Mouse (Mus musculus) megakaryocyte, embryonic 14.5 days (primary cell): ENCODE measurements around the gene Sgpl1. TPM values are rescaled to one million over a fixed set of nuclear protein-coding genes. Genes with fewer than 3 reads are reported as not detected.
A peak's percentile ranks its signal among the peaks of the same experiment; 100 is the strongest.

Experiments used
- H3K27me3 ChIP-seq: replicated peaks from 2 replicates; pipeline ENCODE3; 2012; ENCODE audit warnings: inconsistent platforms
- H3K36me3 ChIP-seq: replicated peaks from 2 replicates; pipeline ENCODE3; 2012; ENCODE audit warnings: low read length, inconsistent platforms, mixed read lengths
- H3K4me1 ChIP-seq: 2 replicates; pipeline ENCODE4 v1.6.1; 2012; ENCODE audit warnings: inconsistent platforms
- H3K4me3 ChIP-seq: replicated peaks from 2 replicates; pipeline ENCODE3; 2012; ENCODE audit warnings: moderate library complexity, mild to moderate bottlenecking, inconsistent platforms
- H3K9me3 ChIP-seq: 2 replicates; pipeline ENCODE4 v1.6.1; 2012; ENCODE audit warnings: inconsistent platforms
- FLI1 ChIP-seq: IDR thresholded peaks from 2 replicates; pipeline ENCODE4 v1.6.1; 2012; ENCODE audit warnings: low read length, inconsistent platforms, mixed read lengths
- GATA1 ChIP-seq: IDR thresholded peaks from 3 replicates; pipeline ENCODE4 v1.6.1; 2012; ENCODE audit warnings: mixed read lengths, low read length, inconsistent platforms, borderline replicate concordance
- polyA plus RNA-seq: library from polyadenylated mRNA; stranded (reverse); fragments of >175 nt; gene quantifications from 2 replicates; pipeline ENCODE4 v1.2.3, GENCODE M21; 2012; ENCODE audit warnings: low replicate concordance; ENCODE audit not compliant: insufficient read depth

The Sgpl1 gene
- polyA plus RNA-seq, 1 experiment = 3.6 TPM

DNA sequence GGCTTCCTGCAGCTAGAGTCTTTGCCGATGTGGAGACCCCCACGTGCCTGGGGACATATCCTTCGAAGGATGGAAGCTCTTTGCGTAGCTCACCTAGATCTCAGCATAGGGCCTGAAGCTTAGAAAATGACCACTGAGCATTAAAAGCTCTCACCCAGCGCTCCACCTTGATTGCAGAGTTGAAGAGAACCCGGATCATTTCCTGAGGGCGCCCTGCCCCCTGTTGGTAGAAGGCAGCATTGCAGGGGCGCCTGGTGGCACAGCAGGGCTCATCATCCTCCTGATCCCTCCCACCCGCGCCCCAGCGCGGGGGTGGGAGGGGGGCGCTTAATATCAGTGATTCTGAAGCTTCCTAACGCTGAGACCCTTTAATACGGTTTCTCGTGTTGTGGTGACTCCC lies 75.2 kb downstream of the Sgpl1 start:
- H3K27me3 ChIP-seq = peaks cover 47% of the 10 kb centered on the region
- TF ChIP-seq FLI1 (no peak), GATA1 (no peak)

DNA sequence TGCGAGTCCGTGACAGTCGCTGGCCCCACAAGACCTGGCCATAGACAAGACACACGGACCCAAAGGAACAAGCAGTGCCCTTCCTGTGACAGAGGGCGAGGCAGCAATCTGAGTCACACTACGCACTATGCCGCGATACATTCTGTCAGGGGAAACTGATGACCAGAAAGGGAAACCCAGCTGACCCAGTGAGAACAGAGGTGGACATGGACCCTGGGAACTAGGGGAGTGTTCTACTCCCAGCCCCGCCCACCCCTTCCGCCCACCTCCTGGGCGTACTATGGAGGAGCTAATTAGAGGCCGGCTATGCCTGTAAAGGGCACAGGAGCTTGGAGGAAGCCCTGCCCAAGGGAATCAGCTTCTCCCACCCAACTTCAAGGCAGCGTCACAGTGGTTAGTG lies 78.3 kb downstream of the Sgpl1 start:
- Histone ChIP-seq H3K9me3 (no peaks in the 10 kb centered on the region), H3K27me3 (peaks cover 48% of the 10 kb centered on the region), H3K4me3 (peak overlapping the region; percentile 18), H3K36me3 (no peaks in the 10 kb centered on the region), H3K4me1 (peaks cover 9% of the 10 kb centered on the region; the same call in 1 of the 2 replicates)
- TF ChIP-seq FLI1 (no peak), GATA1 (no peak)

More for the DNA sequence above, 75.2 kb downstream of the Sgpl1 start:
- no peak overlapping the region for H3K4me3 ChIP-seq
- no peaks in the 10 kb centered on the region for H3K36me3 ChIP-seq
- peaks cover 4% of the 10 kb centered on the region for H3K9me3 ChIP-seq
- H3K4me1 ChIP-seq = peaks cover 9% of the 10 kb centered on the region; the same call in 1 of the 2 replicates

DNA sequence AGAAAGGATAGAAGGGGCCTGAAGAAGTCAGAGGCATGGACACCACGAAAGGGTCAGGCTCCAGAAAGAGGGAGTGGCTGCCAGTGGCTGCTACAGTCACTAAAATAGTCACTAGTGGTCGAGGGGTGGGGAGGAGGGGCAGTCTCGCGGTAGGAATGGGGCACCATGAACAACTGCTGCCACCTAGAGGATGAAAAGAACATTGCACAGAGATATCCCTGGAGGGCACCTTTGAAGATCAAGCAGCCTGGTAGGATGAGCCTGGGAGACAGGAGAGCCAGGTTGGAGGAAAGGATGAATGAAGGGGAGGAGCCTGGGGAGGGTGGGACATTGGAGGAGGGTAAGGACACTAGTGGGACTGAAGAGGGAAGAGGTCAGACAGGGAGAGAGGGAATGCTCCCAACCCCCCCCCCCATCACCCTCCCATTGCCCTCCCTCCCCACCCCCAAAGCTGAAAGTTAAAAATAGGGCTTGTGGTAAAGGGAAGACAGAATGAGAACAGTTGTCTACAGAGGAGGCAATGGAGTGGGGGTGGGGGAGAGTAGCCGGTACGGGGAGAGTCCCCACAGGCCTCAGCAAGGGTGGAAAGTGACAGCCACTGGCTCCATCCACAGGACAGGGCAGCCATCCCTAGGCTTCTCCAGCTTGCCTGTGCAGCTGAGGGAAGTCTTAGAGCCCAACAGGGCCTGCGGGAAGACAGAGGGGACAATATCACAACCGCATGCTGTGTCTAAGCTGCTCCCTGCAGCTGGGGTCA lies 78.9 kb downstream of the Sgpl1 start:
- TF ChIP-seq GATA1 (no peak), FLI1 (no peak)
- Histone ChIP-seq H3K4me3 (peak overlapping the region; percentile 18), H3K4me1 (peaks cover 9% of the 10 kb centered on the region; the same call in 1 of the 2 replicates), H3K9me3 (no peaks in the 10 kb centered on the region), H3K36me3 (no peaks in the 10 kb centered on the region), H3K27me3 (peaks cover 50% of the 10 kb centered on the region)

DNA sequence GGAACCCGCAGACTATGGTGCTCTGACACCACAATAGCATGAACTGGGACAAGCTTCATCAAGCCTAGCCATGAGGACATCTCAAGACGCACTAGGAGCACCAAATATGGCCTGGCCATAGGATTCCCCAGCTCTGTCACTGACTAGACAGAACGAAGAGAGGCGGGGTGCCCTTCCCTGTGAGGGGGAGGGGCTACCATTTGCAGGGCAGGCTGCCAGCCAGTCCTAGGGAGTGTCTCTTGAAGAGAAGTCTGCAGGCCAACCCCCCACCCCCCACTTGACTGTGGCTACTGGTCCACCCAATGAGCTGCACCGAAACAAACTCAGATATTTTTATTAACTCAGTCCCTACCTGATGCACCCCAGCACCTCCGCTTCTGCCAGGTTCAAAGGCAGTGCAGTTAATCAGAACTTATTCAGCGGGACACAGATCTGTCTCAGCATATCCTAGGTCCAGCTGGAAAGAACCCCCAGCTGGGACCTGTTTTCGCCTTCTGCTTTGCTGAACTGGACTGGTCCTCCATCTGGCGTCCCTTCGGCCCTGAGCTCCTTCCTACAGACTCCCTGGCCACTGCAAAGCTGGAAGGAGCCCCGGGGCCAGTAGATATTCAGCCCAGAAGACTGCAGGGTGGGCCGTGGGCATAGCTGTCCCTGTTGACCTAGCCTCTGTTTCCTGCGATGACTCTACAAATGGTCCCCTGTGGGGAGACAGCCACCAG lies 82.1 kb downstream of the Sgpl1 start:
- no peak for TF ChIP-seq FLI1
- H3K4me3 ChIP-seq = no peak overlapping the region
- H3K4me1 ChIP-seq = peaks cover 9% of the 10 kb centered on the region; the same call in 1 of the 2 replicates
- no peaks in the 10 kb centered on the region for H3K36me3 ChIP-seq
- H3K27me3 ChIP-seq = peaks cover 38% of the 10 kb centered on the region
- H3K9me3 ChIP-seq = no peaks in the 10 kb centered on the region

DNA sequence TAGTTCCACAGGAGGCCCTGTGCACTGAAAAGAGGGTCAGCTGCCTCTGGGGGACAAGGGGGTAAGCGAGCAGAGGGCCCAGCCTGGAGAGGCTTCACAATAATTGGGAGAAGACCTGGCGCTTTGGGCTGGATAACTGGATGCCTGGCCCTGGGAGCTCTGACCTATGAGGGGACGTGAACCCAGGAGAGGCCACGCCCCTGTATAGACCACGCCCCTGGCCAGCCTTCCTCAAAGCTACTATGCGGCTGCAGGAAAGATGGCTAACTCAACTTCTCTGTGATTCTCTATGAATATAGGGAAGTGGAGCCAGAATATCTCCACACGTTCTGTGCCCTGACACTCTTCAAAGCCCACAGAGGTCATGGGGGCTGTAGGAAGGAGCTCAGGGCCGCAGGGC lies 82.9 kb downstream of the Sgpl1 start:
- TF ChIP-seq GATA1 (no peak), FLI1 (no peak)

DNA sequence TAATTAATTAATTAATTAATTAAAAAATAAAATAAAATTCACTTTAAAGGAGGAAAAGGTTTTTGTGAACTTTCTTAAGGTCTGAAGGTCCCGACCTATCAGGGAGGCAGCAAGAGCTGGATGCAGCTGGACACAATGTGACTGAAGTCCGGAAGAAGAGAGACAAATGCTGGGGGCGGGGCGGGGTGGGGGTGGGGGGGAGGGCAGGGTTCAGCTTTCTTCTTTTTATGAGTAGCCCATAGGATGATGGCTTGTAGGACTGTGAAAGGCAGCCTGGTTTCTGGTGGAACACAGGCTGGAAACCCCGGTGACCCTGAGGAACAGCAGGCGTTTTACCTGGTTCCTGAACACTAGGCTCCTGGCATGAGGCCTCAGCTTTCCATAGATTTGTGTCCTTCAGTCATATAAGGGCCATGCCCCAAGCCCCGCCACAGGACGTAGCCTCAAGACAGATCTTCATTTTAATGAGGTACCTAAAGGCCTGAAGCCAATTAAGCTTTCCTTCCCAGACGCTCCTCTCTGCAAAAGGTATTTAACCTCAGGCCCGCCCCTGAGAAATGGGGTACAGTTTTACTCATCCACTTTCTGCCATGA lies 84.1 kb downstream of the Sgpl1 start:
- peaks cover 34% of the 10 kb centered on the region for H3K27me3 ChIP-seq

More for the DNA sequence above, 82.9 kb downstream of the Sgpl1 start:
- Histone ChIP-seq H3K4me3 (no peak overlapping the region), H3K9me3 (no peaks in the 10 kb centered on the region), H3K27me3 (peaks cover 36% of the 10 kb centered on the region), H3K36me3 (no peaks in the 10 kb centered on the region), H3K4me1 (peaks cover 9% of the 10 kb centered on the region; the same call in 1 of the 2 replicates)

DNA sequence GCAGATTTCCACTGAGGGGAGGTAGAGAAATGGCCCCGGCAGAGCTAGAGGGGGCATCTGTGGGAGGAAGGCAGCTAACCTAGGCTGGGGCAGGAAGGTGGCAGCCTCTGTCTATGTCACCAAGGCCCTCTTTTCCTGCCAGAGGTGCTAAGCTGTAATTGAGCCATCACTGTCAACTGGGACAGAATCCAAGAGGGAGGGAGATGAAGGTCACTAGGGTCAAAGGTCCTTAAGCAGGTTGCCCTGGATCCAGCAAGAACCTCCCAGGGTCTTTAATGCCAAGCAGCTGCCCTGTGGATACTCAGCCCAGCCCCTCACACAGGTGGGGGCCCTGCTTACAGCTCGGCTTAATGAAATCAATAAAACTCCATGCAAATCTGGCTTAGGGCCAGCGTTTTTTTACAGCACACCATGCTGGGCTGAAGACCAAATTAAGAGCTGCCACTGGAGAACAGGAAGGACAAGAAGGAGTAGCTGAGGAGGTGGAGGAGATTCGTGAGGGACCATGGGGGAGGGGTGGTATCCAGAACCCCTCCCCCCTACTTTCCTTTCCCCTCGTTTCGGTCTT lies 87.9 kb downstream of the Sgpl1 start:
- TF ChIP-seq FLI1 (no peak), GATA1 (no peak)
- H3K27me3 ChIP-seq = peaks cover 24% of the 10 kb centered on the region
- H3K4me3 ChIP-seq = no peak overlapping the region
- H3K36me3 ChIP-seq = no peaks in the 10 kb centered on the region
- no peaks in the 10 kb centered on the region for H3K4me1 ChIP-seq
- peaks cover 17% of the 10 kb centered on the region for H3K9me3 ChIP-seq

More for the DNA sequence above, 84.1 kb downstream of the Sgpl1 start:
- peaks cover 2% of the 10 kb centered on the region; the same call in 1 of the 2 replicates for H3K4me1 ChIP-seq
- H3K9me3 ChIP-seq = no peaks in the 10 kb centered on the region
- no peaks in the 10 kb centered on the region for H3K36me3 ChIP-seq
- H3K4me3 ChIP-seq = no peak overlapping the region
- TF ChIP-seq FLI1 = no peak
- TF ChIP-seq GATA1 = no peak

DNA sequence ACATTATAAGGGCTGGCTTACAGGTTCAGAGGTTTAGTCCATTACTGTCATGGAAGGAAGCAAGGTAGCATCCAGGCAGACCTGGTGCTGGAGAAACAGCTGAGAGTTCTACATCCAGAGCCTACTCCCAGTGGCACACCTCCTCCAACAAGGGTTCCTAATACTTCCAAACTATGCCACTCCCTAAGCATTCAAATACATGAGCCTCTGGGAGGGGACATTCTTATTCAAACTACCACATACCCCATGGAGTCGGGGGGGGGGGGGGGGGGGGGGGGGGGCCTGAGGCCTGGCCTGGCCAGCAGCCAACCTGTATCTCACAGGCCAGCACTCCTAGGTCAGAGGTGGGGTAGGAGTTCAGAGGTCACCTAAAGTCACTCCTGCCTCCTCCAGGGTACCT lies 88.4 kb downstream of the Sgpl1 start:
- Histone ChIP-seq H3K4me3 (no peak overlapping the region), H3K9me3 (peaks cover 17% of the 10 kb centered on the region), H3K36me3 (no peaks in the 10 kb centered on the region), H3K4me1 (no peaks in the 10 kb centered on the region), H3K27me3 (peaks cover 20% of the 10 kb centered on the region)
- no peak for TF ChIP-seq GATA1
- no peak for TF ChIP-seq FLI1

DNA sequence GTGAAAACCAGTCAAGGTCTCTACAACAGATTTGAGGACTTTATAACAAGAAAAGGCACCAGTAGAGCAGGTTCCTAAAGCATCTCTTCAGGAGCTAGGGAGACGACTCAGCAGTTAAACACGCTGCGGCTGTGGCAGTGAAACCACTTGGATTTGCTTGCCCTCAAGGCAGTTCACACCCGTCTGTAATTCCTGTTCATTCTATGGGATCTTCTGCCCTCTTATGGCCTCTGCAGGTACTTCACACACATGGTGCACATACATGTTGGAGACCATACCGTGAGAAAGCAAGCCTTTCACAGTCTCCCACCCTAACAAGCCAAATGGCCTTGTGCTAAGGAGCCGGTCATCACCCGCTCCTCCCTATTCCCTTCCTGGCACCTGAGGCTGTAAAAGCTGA lies 90.8 kb downstream of the Sgpl1 start:
- TF ChIP-seq GATA1 (no peak), FLI1 (no peak)
- Histone ChIP-seq H3K27me3 (peaks cover 19% of the 10 kb centered on the region), H3K36me3 (no peaks in the 10 kb centered on the region), H3K9me3 (peaks cover 17% of the 10 kb centered on the region), H3K4me3 (no peak overlapping the region), H3K4me1 (no peaks in the 10 kb centered on the region)

DNA sequence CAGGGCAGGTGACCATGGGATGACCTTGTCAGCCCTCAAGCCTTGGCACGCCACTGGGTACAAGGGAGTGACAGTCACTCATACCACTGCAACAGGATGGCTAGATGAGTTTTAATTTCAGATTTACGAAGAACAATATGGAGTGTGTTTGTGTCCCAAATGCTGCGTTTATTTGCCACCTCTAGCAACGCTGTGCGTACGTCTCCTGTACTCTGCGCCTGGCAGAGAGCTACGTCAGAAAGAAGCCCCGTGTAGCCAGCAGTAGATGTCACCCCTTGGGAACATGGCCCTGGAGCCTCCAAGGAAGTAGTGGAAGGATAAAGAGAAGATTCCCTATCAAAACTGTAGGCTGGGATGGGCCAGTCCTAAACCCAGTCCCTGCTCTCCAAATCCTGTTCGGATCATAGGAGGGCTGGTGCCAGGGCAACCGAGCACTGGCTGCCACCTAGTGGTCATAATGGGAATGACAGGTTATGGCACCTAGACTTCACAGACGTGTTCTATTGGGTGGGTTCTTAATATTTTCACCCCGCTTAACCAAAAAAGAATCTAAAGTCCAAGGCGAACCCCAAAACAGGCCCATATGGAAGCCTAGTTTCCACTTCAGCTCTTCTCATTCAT lies 95.4 kb downstream of the Sgpl1 start:
- TF ChIP-seq FLI1 = no peak
- no peak for TF ChIP-seq GATA1
- peaks cover 17% of the 10 kb centered on the region for H3K9me3 ChIP-seq
- no peaks in the 10 kb centered on the region for H3K4me1 ChIP-seq
- no peaks in the 10 kb centered on the region for H3K36me3 ChIP-seq
- H3K4me3 ChIP-seq = no peak overlapping the region
- H3K27me3 ChIP-seq = peaks cover 21% of the 10 kb centered on the region

Other genes with a start within 250 kb of the Sgpl1 start
- 0.60 TPM in 1 of 2 replicates, not detected in the other for gene Pcbd1, start 58.4 kb downstream of the Sgpl1 start, polyA plus RNA-seq
- gene Tbata, start 24.3 kb upstream of the Sgpl1 start, polyA plus RNA-seq = not detected in 2 replicates
- 0.12 TPM in 1 of 2 replicates, not detected in the other for gene Adamts14, start 125.7 kb upstream of the Sgpl1 start, polyA plus RNA-seq
- gene Prf1, start 150.1 kb upstream of the Sgpl1 start, polyA plus RNA-seq = not detected in 2 replicates
- gene Pald1, start 235.8 kb upstream of the Sgpl1 start, polyA plus RNA-seq = 0.30 TPM in 1 of 2 replicates, not detected in the other